Mouse (Mus musculus): ENCODE measurements around the gene Ocln.

DNA sequence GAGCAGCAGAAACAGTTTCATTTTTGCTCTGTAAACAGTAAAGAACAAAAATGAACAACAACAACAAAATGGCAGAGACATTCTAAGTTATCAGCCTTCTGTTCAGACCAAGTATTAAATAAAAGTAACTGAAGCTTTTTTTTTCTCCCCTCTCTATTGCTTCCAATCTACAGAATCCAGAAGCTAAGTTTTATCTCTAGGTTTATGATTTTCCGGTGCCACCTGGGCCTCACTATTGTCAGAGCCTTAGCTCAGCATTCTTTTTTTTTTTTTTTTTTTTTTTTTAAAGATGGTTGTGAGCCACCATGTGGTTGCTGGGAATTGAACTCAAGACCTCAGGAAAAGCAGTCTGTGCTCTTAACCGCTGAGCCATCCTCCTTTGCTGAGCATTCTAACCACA, 39.7 kb downstream of the Ocln start:
- TF ChIP-seq CHD2 (IDR thresholded peaks at IDR 0.05; ENCODE audit: low read depth, low read length) (no peak), MAFK (IDR thresholded peaks at IDR 0.05; ENCODE audit: insufficient read depth, low read depth, low read length) (no peak), HCFC1 (IDR thresholded peaks at IDR 0.05; ENCODE audit: borderline replicate concordance, insufficient read depth, low read length) (no peak), ZNF384 (IDR thresholded peaks at IDR 0.05; ENCODE audit: low read depth, low read length) (no peak), ZC3H11A (IDR thresholded peaks at IDR 0.05; ENCODE audit: borderline replicate concordance, low read depth, low read length) (no peak)

All from ES-E14 (cell line).